Mouse (Mus musculus) liver, adult (tissue): Measurements from ENCODE around the gene Prl3a1.

ENCODE experiments used
- GATA4 ChIP-seq: IDR thresholded peaks from 2 replicates; pipeline ENCODE4 v1.6.1; 2014; ENCODE audit warnings: mild to moderate bottlenecking, low read length; ENCODE audit not compliant: insufficient replicate concordance

Gene Prl3a1

GRCm38 (mm10) chr13:27259136-27259535 is at the start of gene Prl3a1:
Gene Prl3a1 (plus strand): TSS chr13:27259436.
- no peak for TF ChIP-seq GATA4

DNA sequence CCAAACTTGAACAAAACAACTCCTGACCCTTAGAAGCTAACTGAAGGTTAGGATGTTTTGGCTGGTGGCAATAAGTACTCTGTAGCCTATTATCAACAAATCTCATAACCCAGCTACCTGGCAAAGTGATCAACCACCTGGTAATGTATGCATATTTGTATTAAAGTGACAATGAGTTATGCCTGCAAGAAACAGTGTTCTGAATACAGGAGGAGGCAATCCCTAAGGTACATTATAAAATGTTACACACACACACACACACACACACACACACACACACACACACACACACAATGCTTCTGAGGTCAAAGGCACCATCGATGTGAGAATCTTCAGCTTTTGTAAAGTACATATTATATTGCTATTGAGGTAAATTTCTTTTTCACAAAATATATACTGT is 17.7 kb upstream of the Prl3a1 start, which contains the start of gene Prl3b1:
Gene Prl3b1, plus strand, starts transcription at position 301 of the 400 bp plus-strand sequence.
- no peak for TF ChIP-seq GATA4

DNA sequence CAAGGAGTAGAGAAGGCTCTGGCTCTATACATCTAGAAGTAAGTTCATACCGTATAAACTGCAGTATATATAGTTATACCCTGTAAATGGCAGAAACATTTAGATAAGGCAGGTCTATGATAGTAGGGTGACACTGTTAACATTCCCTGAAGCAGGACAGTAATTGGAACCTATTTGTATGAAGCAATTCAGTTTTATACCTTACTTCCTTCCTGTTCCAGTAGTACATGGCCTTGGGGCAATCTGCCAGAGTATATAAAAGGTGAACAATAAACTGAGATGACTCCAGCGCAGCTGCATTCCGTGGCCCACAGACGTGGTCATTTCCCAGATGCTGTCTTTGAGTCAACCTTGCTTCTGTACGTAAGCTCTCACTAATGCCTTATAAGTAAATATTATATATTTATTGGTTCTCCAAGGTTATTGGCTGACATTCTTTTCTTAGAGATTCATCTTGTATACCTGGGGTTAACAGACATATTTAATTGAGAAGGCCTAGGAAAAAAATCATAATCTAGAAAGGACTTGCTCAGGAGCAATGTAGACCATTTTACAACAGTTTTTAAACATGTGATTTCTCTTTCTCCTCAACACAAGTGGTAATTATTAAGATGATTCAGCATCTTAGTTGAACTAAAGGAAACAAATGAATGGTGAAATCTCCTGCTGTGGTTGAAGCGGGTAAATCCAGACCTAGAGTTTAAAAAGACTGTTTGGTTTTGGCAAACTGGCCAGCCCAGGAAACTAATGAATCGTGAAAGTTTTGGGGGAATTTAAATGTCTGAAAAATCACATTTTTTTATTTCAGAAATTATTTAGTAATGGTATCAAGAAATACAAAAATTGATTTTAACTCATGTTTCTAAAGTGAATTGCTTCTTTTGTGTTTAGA is 53.3 kb downstream of the Prl3a1 start, which contains the start of gene Prl6a1:
Gene Prl6a1, plus strand, starts transcription at position 294 of the 892 bp plus-strand sequence.
- TF ChIP-seq GATA4 = no peak
